Mouse (Mus musculus): ENCODE data around the gene Gm20503. TPM values are rescaled to one million over a fixed set of nuclear protein-coding genes. Genes with fewer than 3 reads are reported as not detected.

Gm20503 gene
- polyA plus RNA-seq, 1 experiment from 2014 or later: 8.4 TPM

DNA sequence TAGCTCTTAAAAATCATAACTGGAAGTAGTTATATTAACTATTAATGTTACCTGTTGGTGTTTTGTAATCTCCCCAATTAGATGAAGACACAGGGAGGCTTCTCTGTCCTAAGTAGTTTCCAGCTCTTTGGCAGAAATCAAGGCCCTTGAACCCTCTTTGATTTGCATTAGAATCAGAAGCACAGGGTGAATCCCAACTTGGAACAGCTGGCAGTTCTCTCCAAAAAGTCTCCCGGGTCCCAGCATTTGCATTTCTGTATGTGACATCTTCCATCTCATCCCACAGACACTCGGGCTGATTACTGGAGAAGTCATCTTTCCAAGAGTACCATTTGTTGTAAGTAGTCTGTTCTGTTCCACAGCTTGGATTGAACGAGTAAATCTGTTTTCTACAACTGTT lies 44.2 kb downstream of the Gm20503 start:
- Histone ChIP-seq H3K27me3 (replicated peaks; ENCODE audit: control insufficient read depth, insufficient read depth, low read length) (no peaks in the 10 kb centered on the region), H3K9me3 (ENCODE audit: control insufficient read depth, low read length) (no peaks in the 10 kb centered on the region), H3K4me2 (ENCODE audit: low read length) (no peak overlapping the region), H3K27ac (ENCODE audit: low read depth, low read length) (no peak overlapping the region), H3K4me1 (ENCODE audit: control insufficient read depth, insufficient read depth, low read depth, low read length) (no peaks in the 10 kb centered on the region), H3K4me3 (ENCODE audit: low read length) (no peak overlapping the region), H3K36me3 (ENCODE audit: control insufficient read depth, insufficient read depth, low read length) (peaks cover 4% of the 10 kb centered on the region), H3K9ac (ENCODE audit: low read depth, low read length) (no peak overlapping the region)
- ATAC-seq: no peak
- WGBS: 19% methylated on average over 3 of the region's 3 CpGs

DNA sequence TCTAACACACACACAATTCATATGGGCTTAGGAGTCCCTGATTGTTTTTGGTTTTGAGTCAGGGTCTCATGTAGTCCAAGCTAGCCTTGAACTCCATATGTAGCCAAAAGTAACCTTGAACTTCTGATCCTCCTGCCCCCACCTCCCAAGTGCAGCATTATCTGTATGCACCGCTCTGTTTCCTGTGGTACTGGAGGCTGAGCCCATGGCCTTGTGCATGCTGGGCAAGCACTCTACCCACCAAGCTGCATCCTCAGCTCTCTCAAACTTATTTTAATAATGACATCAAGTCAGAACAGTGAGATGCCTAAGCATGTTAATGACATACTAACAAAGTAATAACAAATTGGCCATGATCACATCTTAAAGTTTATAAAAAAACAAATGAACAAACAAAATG lies 48.1 kb downstream of the Gm20503 start:
- Histone ChIP-seq H3K9me3 (ENCODE audit: control insufficient read depth, low read length) (no peaks in the 10 kb centered on the region), H3K4me2 (ENCODE audit: low read length) (no peak overlapping the region), H3K27ac (ENCODE audit: low read depth, low read length) (no peak overlapping the region), H3K4me3 (ENCODE audit: low read length) (no peak overlapping the region), H3K4me1 (ENCODE audit: control insufficient read depth, insufficient read depth, low read depth, low read length) (no peaks in the 10 kb centered on the region), H3K27me3 (replicated peaks; ENCODE audit: control insufficient read depth, insufficient read depth, low read length) (no peaks in the 10 kb centered on the region), H3K9ac (ENCODE audit: low read depth, low read length) (no peak overlapping the region), H3K36me3 (ENCODE audit: control insufficient read depth, insufficient read depth, low read length) (no peaks in the 10 kb centered on the region)
- WGBS: 86% methylated on average over 1 of the region's 1 CpGs
- ATAC-seq: no peak

DNA sequence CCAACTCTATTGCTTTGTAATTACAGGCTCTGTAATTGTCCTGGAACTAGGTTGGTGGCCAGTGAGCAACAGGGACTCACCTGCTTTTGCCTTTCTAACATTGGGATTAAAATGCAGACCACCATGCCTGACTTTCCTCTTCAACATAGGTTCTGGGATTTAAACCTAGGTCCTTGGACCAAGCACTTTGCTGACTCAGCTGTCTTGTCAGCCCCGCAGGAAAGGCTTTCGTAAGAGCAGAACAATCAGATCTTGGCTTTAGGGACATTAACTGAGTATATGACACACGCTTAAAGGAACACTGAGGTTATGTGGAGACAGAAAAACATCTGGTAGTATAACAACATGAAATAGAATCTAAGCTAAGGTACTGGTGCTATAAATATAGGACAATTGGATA lies 54.9 kb downstream of the Gm20503 start:
- ATAC-seq: no peak
- 87% methylated on average over 3 of the region's 3 CpGs for WGBS

DNA sequence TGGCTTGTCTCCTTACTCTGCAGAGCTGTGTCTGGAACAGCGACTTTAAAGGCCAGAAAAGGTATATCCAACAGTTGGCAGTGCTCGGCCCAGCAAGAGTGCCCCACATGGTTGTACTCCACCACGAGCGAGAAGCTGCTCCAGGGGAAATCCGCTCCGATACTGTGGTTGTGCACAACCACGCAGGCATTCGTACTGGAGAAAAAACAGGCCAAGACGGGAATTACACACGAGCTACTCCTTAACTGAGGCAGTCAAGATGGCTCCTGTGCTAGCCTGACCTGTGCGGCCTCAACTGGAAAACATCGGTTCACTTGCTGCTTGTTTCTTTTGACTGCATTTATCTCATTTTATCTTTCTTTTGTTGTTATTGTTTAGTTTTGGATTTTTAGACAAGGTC lies 59.5 kb downstream of the Gm20503 start:
- Histone ChIP-seq H3K27ac (ENCODE audit: low read depth, low read length) (no peak overlapping the region), H3K4me1 (ENCODE audit: control insufficient read depth, insufficient read depth, low read depth, low read length) (no peaks in the 10 kb centered on the region), H3K9ac (ENCODE audit: low read depth, low read length) (no peak overlapping the region), H3K36me3 (ENCODE audit: control insufficient read depth, insufficient read depth, low read length) (no peaks in the 10 kb centered on the region), H3K27me3 (replicated peaks; ENCODE audit: control insufficient read depth, insufficient read depth, low read length) (no peaks in the 10 kb centered on the region), H3K4me2 (ENCODE audit: low read length) (no peak overlapping the region), H3K9me3 (ENCODE audit: control insufficient read depth, low read length) (no peaks in the 10 kb centered on the region), H3K4me3 (ENCODE audit: low read length) (no peak overlapping the region)
- WGBS: 74% methylated on average over 12 of the region's 12 CpGs
- ATAC-seq: no peak

More for the DNA sequence above, 54.9 kb downstream of the Gm20503 start:
- no peaks in the 10 kb centered on the region for H3K27me3 ChIP-seq (replicated peaks; ENCODE audit: control insufficient read depth, insufficient read depth, low read length)
- no peaks in the 10 kb centered on the region for H3K4me1 ChIP-seq (ENCODE audit: control insufficient read depth, insufficient read depth, low read depth, low read length)
- H3K36me3 ChIP-seq (ENCODE audit: control insufficient read depth, insufficient read depth, low read length): no peaks in the 10 kb centered on the region
- H3K27ac ChIP-seq (ENCODE audit: low read depth, low read length): no peak overlapping the region
- H3K4me2 ChIP-seq (ENCODE audit: low read length): no peak overlapping the region
- H3K9ac ChIP-seq (ENCODE audit: low read depth, low read length): no peak overlapping the region
- H3K4me3 ChIP-seq (ENCODE audit: low read length): no peak overlapping the region
- no peaks in the 10 kb centered on the region for H3K9me3 ChIP-seq (ENCODE audit: control insufficient read depth, low read length)

DNA sequence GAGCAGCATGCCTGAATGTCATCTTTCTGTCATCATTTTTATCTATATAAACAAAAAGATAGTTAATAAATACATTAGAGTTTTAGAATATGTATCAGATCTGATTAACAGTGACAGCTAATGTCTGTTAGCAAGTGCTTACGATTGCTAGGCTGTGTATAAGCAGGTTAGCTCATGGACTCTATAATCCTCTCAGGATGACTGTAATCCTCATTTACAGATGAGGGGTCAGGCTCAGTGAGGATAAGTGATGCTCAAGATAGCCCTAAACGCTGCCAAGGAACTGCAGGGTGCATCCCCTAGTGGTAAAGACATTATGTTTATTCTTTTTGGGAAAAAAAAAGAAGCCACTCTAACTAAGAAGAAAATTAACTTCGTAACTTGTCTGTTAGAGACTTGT lies 66.3 kb downstream of the Gm20503 start:
- Histone ChIP-seq H3K27ac (ENCODE audit: low read depth, low read length) (no peak overlapping the region), H3K9ac (ENCODE audit: low read depth, low read length) (no peak overlapping the region), H3K36me3 (ENCODE audit: control insufficient read depth, insufficient read depth, low read length) (no peaks in the 10 kb centered on the region), H3K4me1 (ENCODE audit: control insufficient read depth, insufficient read depth, low read depth, low read length) (no peaks in the 10 kb centered on the region), H3K27me3 (replicated peaks; ENCODE audit: control insufficient read depth, insufficient read depth, low read length) (no peaks in the 10 kb centered on the region), H3K4me2 (ENCODE audit: low read length) (no peak overlapping the region), H3K9me3 (ENCODE audit: control insufficient read depth, low read length) (no peaks in the 10 kb centered on the region), H3K4me3 (ENCODE audit: low read length) (no peak overlapping the region)
- 51% methylated on average over 3 of the region's 3 CpGs for WGBS
- ATAC-seq: no peak

DNA sequence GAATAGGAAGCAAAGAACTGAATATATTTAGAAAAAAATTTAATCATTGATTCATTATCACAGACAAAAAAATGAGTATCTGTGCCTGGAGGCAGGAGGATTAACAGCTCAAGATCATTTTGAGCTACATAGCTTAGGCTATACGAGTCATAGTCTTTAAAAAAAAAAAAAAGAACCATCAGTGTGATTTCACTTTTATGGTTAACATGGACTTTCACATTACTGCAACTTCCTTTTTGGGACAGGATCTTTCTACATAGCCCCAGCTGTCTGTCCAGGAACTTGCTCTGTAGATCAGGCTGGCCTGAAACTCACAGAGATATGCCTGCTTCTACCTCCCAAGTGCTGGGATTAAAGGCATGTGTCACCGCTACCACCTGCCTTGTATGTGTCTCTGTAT lies 80.4 kb downstream of the Gm20503 start:
- ATAC-seq: no peak
- no peak overlapping the region for H3K27ac ChIP-seq (ENCODE audit: low read depth, low read length)
- no peaks in the 10 kb centered on the region for H3K36me3 ChIP-seq (ENCODE audit: control insufficient read depth, insufficient read depth, low read length)
- no peak overlapping the region for H3K4me2 ChIP-seq (ENCODE audit: low read length)
- no peaks in the 10 kb centered on the region for H3K9me3 ChIP-seq (ENCODE audit: control insufficient read depth, low read length)
- H3K9ac ChIP-seq (ENCODE audit: low read depth, low read length): no peak overlapping the region
- 87% methylated on average over 2 of the region's 2 CpGs for WGBS
- no peaks in the 10 kb centered on the region for H3K4me1 ChIP-seq (ENCODE audit: control insufficient read depth, insufficient read depth, low read depth, low read length)
- H3K27me3 ChIP-seq (replicated peaks; ENCODE audit: control insufficient read depth, insufficient read depth, low read length): no peaks in the 10 kb centered on the region
- no peak overlapping the region for H3K4me3 ChIP-seq (ENCODE audit: low read length)

DNA sequence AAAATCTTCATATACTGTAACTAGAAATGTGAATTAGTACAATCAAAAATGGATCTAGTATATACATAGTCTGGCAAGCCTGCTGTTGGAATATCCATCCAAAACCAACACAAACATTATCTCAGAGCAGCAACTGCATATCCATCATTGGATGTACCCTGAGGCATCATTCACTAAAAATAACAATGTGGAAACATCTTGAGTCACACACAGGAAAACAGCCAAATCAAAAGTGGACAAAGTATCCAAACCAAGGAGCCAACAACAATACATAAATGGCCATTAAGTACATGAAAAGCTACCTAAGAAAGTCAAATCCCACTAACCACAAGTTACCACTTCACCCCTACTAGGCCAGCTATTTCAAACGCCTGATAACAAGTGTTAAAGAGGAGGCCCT lies 86.4 kb downstream of the Gm20503 start:
- 53% methylated on average over 1 of the region's 1 CpGs for WGBS
- Histone ChIP-seq H3K9ac (ENCODE audit: low read depth, low read length) (no peak overlapping the region), H3K27ac (ENCODE audit: low read depth, low read length) (no peak overlapping the region), H3K4me3 (ENCODE audit: low read length) (no peak overlapping the region), H3K27me3 (replicated peaks; ENCODE audit: control insufficient read depth, insufficient read depth, low read length) (no peaks in the 10 kb centered on the region), H3K4me1 (ENCODE audit: control insufficient read depth, insufficient read depth, low read depth, low read length) (no peaks in the 10 kb centered on the region), H3K4me2 (ENCODE audit: low read length) (no peak overlapping the region), H3K9me3 (ENCODE audit: control insufficient read depth, low read length) (no peaks in the 10 kb centered on the region), H3K36me3 (ENCODE audit: control insufficient read depth, insufficient read depth, low read length) (no peaks in the 10 kb centered on the region)
- ATAC-seq: no peak

Other genes with a start within 250 kb of the Gm20503 start
- 0.11 TPM in 1 of 2 replicates, not detected in the other for gene Olfr267, start 215.5 kb upstream of the Gm20503 start, polyA plus RNA-seq (2015; fragmentation: Nextera tagmentation; extraction: Ambion mirVana)
- gene Ecpas, start 90.5 kb upstream of the Gm20503 start, polyA plus RNA-seq (2015; fragmentation: Nextera tagmentation; extraction: Ambion mirVana): 29.0 and 31.1 TPM in 2 replicates
- gene Zkscan16, start 59.6 kb upstream of the Gm20503 start, polyA plus RNA-seq (2015; fragmentation: Nextera tagmentation; extraction: Ambion mirVana): 2.0 and 2.7 TPM in 2 replicates
- 5.6 and 6.5 TPM in 2 replicates for gene Ptgr1, start 16.1 kb upstream of the Gm20503 start, polyA plus RNA-seq (2015; fragmentation: Nextera tagmentation; extraction: Ambion mirVana)
- gene Dnajc25, start 8.1 kb upstream of the Gm20503 start, polyA plus RNA-seq (2015; fragmentation: Nextera tagmentation; extraction: Ambion mirVana): 5.7 and 5.8 TPM in 2 replicates
- gene Gng10, start 31.9 kb downstream of the Gm20503 start, polyA plus RNA-seq (2015; fragmentation: Nextera tagmentation; extraction: Ambion mirVana): 178 and 197 TPM in 2 replicates
- 0.04 and 0.05 TPM in 2 replicates for gene AI481877, start 135.8 kb downstream of the Gm20503 start, polyA plus RNA-seq (2015; fragmentation: Nextera tagmentation; extraction: Ambion mirVana)
- gene Ugcg, start 186.0 kb downstream of the Gm20503 start, polyA plus RNA-seq (2015; fragmentation: Nextera tagmentation; extraction: Ambion mirVana): 14.3 and 15.8 TPM in 2 replicates